Mouse (Mus musculus): ENCODE measurements around the gene Tnrc6b. TPM values are rescaled to one million over a fixed set of nuclear protein-coding genes. Genes with fewer than 3 reads are reported as not detected.
A peak's percentile ranks its signal among the peaks of the same experiment; 100 is the strongest.

Tnrc6b gene
- polyA plus RNA-seq, 1 experiment from 2014 or later: 33.5 TPM

DNA sequence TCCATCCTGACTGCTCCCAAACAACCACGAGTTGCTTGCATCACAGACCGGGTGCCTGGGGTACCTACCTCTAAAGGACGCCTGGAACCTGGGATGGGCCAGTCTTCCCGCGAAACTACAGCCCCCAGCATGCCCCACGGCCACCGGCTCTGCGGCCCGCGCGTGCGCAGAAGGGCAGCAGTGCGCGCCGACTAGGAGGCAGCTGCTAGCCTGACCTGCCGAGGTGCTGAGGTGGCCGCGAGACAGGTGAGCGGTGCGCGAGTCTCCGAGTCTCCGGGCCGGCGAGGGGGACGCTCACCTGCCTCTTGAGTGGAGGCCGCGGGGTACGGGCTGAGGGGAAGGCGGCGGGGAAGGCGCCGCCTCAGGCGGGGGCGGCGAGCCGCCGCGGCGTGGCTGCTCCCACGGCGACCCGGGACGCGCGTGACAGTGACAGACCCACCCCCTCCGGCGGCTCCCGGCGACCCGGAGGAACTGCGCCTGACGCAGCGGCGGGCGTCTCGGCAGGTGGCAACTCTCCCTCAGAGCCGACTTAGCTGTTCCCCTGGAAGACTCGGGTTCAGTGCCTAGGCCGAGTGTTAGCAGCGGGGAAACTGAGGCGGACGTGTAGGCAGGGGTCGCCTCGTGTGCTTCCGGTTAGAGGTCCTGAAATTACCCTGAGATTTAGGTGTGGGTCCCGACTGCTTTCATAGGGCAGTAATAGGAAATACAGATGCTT lies 266.7 kb downstream of the Tnrc6b start, which contains the start of gene Sgsm3:
Gene Sgsm3, plus strand, starts transcription at position 146 of the 715 bp plus-strand sequence.
- no peaks in the 10 kb centered on the region for H3K27me3 ChIP-seq (ENCODE audit: control insufficient read depth, insufficient read depth, low read depth, low read length)
- peaks cover 15% of the 10 kb centered on the region for H3K4me1 ChIP-seq (ENCODE audit: control insufficient read depth, insufficient read depth, low read length)
- H3K27ac ChIP-seq (ENCODE audit: low read length): peak within 1 kb of the TSS; percentile 77
- peak; percentile 95 for ATAC-seq
- no peaks in the 10 kb centered on the region for H3K9me3 ChIP-seq (replicated peaks; ENCODE audit: control insufficient read depth, low read length, poor library complexity, severe bottlenecking)
- no peaks in the 10 kb centered on the region for H3K36me3 ChIP-seq (ENCODE audit: control insufficient read depth, insufficient read depth, low read length)
- peak within 1 kb of the TSS; percentile 88 for H3K9ac ChIP-seq (ENCODE audit: low read depth, low read length)
- under 1% methylated on average over 64 of the region's 67 CpGs for WGBS
- peak within 1 kb of the TSS; percentile 90 for H3K4me3 ChIP-seq (ENCODE audit: low read depth, low read length)
- peak within 1 kb of the TSS; percentile 61 for H3K4me2 ChIP-seq (ENCODE audit: low read length)

DNA sequence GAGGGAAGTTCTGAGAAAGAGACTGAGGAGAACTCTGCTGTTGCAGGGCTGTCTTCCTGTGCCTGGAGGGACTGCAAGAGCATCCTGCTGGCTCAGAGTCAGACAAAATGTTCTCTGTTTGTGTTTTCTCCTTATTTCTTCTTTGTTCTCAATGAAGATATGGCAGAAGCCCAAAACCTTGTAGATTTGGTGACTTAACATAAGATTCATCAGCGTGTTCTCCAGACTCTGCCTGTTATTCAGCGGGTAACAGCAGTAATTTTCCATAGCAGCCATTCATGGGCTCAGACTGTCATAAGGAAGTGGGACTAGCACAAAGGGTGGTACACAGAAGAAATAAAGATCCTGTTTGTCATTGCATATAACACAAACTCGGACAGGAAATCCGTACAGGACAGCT lies 268.5 kb downstream of the Tnrc6b start:
- Histone ChIP-seq H3K9me3 (replicated peaks; ENCODE audit: control insufficient read depth, low read length, poor library complexity, severe bottlenecking) (no peaks in the 10 kb centered on the region), H3K27me3 (ENCODE audit: control insufficient read depth, insufficient read depth, low read depth, low read length) (no peaks in the 10 kb centered on the region), H3K4me1 (ENCODE audit: control insufficient read depth, insufficient read depth, low read length) (peaks cover 15% of the 10 kb centered on the region), H3K9ac (ENCODE audit: low read depth, low read length) (no peak overlapping the region), H3K36me3 (ENCODE audit: control insufficient read depth, insufficient read depth, low read length) (no peaks in the 10 kb centered on the region), H3K27ac (ENCODE audit: low read length) (no peak overlapping the region), H3K4me2 (ENCODE audit: low read length) (peak overlapping the region; percentile 61; the same call in 1 of the 2 replicates), H3K4me3 (ENCODE audit: low read depth, low read length) (no peak overlapping the region)
- 79% methylated on average over 4 of the region's 4 CpGs for WGBS
- no peak for ATAC-seq

DNA sequence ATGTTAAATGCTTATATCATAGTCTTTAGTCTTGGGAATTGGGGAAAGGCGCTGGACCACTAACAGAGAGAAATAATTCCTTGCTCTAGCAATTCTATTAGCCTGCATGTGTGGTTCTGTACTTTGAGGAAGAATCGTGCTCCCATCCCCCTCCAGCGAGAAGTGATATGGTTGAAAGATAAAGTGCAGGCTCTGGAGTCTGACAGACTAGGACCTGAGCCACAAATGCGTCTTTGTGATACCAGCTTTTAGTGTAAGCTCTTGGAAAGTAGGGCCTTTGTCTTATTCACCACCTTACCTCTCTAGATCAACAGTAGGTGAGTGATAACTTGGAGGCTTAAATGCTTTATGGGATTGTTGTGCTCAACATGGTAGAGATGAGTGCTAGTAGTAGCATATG lies 270.1 kb downstream of the Tnrc6b start:
- 90% methylated on average over 4 of the region's 4 CpGs for WGBS
- Histone ChIP-seq H3K4me2 (ENCODE audit: low read length) (no peak overlapping the region), H3K27me3 (ENCODE audit: control insufficient read depth, insufficient read depth, low read depth, low read length) (no peaks in the 10 kb centered on the region), H3K9me3 (replicated peaks; ENCODE audit: control insufficient read depth, low read length, poor library complexity, severe bottlenecking) (no peaks in the 10 kb centered on the region), H3K9ac (ENCODE audit: low read depth, low read length) (no peak overlapping the region), H3K4me1 (ENCODE audit: control insufficient read depth, insufficient read depth, low read length) (peaks cover 15% of the 10 kb centered on the region), H3K4me3 (ENCODE audit: low read depth, low read length) (no peak overlapping the region), H3K36me3 (ENCODE audit: control insufficient read depth, insufficient read depth, low read length) (no peaks in the 10 kb centered on the region), H3K27ac (ENCODE audit: low read length) (no peak overlapping the region)
- no peak for ATAC-seq

DNA sequence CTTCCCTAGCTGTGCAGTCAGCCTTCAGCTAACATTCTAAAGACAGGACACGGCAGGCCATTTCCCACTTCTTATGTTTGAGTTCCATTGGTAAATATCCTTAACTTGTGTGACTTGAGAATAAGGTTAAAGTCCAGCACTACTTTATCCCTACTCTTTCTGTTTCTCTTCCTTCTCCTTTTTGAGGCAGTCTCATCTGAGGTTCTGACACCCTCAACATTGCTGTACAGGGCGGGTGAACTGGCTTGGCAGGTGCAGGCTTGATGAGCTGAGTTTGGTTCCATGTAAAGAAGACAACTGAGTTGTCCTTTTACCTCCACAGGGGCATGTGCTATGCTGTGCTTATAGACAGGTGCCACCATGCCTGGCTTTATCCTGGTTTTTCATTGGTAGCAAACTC lies 272.2 kb downstream of the Tnrc6b start:
- H3K4me2 ChIP-seq (ENCODE audit: low read length): no peak overlapping the region
- H3K27me3 ChIP-seq (ENCODE audit: control insufficient read depth, insufficient read depth, low read depth, low read length): no peaks in the 10 kb centered on the region
- no peaks in the 10 kb centered on the region for H3K9me3 ChIP-seq (replicated peaks; ENCODE audit: control insufficient read depth, low read length, poor library complexity, severe bottlenecking)
- no peak overlapping the region for H3K27ac ChIP-seq (ENCODE audit: low read length)
- no peak for ATAC-seq
- no peak overlapping the region for H3K4me3 ChIP-seq (ENCODE audit: low read depth, low read length)
- 86% methylated on average over 2 of the region's 2 CpGs for WGBS
- H3K36me3 ChIP-seq (ENCODE audit: control insufficient read depth, insufficient read depth, low read length): no peaks in the 10 kb centered on the region
- H3K9ac ChIP-seq (ENCODE audit: low read depth, low read length): no peak overlapping the region
- H3K4me1 ChIP-seq (ENCODE audit: control insufficient read depth, insufficient read depth, low read length): peaks cover 14% of the 10 kb centered on the region

DNA sequence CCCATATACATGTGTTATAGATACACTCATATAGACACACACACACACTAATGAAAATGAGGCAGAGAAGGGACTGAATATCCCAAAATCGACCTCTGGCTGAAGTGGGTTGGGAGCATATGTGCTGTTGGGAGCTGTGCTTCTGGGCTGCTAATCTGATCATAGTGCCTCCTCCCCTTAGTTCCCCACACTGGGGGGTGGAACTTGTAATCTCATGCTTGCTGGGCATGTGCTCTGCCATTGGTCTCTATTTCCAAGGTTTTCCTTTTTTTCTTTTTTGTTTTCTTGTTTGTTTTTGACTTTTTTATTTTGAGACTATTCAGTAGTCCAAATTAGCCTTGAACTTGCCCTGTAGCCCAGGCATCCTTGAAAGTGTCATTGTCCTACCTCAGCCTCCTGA lies 277.2 kb downstream of the Tnrc6b start:
- Histone ChIP-seq H3K27me3 (ENCODE audit: control insufficient read depth, insufficient read depth, low read depth, low read length) (no peaks in the 10 kb centered on the region), H3K4me2 (ENCODE audit: low read length) (no peak overlapping the region), H3K4me1 (ENCODE audit: control insufficient read depth, insufficient read depth, low read length) (no peaks in the 10 kb centered on the region), H3K27ac (ENCODE audit: low read length) (no peak overlapping the region), H3K36me3 (ENCODE audit: control insufficient read depth, insufficient read depth, low read length) (no peaks in the 10 kb centered on the region), H3K9ac (ENCODE audit: low read depth, low read length) (no peak overlapping the region), H3K9me3 (replicated peaks; ENCODE audit: control insufficient read depth, low read length, poor library complexity, severe bottlenecking) (no peaks in the 10 kb centered on the region), H3K4me3 (ENCODE audit: low read depth, low read length) (no peak overlapping the region)
- WGBS: 50% methylated on average over 1 of the region's 1 CpGs
- ATAC-seq: no peak

DNA sequence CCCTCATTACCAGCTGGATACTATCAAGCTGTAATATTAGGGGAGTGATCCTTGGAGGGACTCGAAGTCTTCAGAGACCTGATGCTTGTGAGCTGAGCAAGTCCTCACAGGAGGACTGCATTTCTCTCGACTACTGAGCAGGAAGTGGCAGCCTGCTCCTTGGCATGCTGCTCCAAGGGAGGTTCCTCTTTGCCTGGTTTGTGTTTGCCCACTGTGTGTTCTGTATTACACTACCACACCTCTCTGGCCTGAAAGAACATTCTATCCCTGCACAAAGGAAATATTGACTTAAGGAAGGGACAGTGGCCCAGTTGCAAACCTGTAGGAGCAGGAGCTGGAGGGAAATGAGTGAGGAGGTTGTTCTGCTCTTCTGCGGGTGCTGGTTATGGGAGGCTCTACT lies 278.6 kb downstream of the Tnrc6b start:
- Histone ChIP-seq H3K4me1 (ENCODE audit: control insufficient read depth, insufficient read depth, low read length) (no peaks in the 10 kb centered on the region), H3K9me3 (replicated peaks; ENCODE audit: control insufficient read depth, low read length, poor library complexity, severe bottlenecking) (no peaks in the 10 kb centered on the region), H3K27me3 (ENCODE audit: control insufficient read depth, insufficient read depth, low read depth, low read length) (no peaks in the 10 kb centered on the region), H3K9ac (ENCODE audit: low read depth, low read length) (no peak overlapping the region), H3K4me3 (ENCODE audit: low read depth, low read length) (no peak overlapping the region), H3K36me3 (ENCODE audit: control insufficient read depth, insufficient read depth, low read length) (no peaks in the 10 kb centered on the region), H3K4me2 (ENCODE audit: low read length) (no peak overlapping the region), H3K27ac (ENCODE audit: low read length) (no peak overlapping the region)
- ATAC-seq: no peak
- WGBS: 78% methylated on average over 3 of the region's 3 CpGs

Small RNA genes lying within 50 kb of the gene (microRNA-seq; reads per million reads assigned to microRNA genes)
- 12.1 reads per million, percentile 32 among the genes with 10 or more reads in this experiment for gene Mir5113

Other genes with a start within 250 kb of the Tnrc6b start
- not detected in 2 replicates for gene Enthd1, start 146.2 kb upstream of the Tnrc6b start, polyA plus RNA-seq (2015; fragmentation: Nextera tagmentation; extraction: Ambion mirVana)
- 0.16 and 0.23 TPM in 2 replicates for gene Grap2, start 138.7 kb upstream of the Tnrc6b start, polyA plus RNA-seq (2015; fragmentation: Nextera tagmentation; extraction: Ambion mirVana)
- 0.34 and 0.39 TPM in 2 replicates for gene Fam83f, start 39.5 kb upstream of the Tnrc6b start, polyA plus RNA-seq (2015; fragmentation: Nextera tagmentation; extraction: Ambion mirVana)
- 99.8 and 102 TPM in 2 replicates for gene Adsl, start 237.2 kb downstream of the Tnrc6b start, polyA plus RNA-seq (2015; fragmentation: Nextera tagmentation; extraction: Ambion mirVana)

Data from midbrain, embryonic 16.5 days (tissue).